Mouse (Mus musculus) monocyte, adult 2 months (primary cell): Measurements from ENCODE around the gene Trim10.
"Not testable (repeated sequence)": the region's sequence is repeated elsewhere in the genome, so short reads cannot be mapped to it uniquely, and the experiment has no call there.

Source experiments
- DNase-seq, 2 experiments: peaks; one replicate each; pipeline ENCODE4 v3.0.0; 2022; ENCODE audit warnings: low spot score in 2 of 2, low read depth in 1 of 2

Trim10 gene

DNA sequence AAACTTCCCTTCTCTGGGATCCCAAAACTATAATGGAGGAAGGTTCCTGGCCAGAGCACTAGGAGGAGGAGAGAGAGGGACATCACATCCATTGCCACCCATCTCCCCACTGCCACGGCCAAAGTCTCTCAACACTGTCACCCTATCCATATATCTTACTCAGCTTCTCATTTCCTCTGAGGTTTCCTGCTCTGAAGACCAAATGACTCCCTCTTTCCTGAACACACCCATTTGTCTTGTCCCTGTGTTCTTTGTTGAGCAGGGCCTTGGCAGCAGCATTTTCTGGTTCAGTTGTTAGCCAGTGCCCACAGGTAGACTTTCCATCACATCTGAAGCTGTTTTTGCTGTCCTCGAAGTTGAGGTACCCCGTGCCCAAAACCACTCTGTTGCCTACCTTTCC is 11.2 kb upstream of the Trim10 start:
- DNase-seq = no peak

DNA sequence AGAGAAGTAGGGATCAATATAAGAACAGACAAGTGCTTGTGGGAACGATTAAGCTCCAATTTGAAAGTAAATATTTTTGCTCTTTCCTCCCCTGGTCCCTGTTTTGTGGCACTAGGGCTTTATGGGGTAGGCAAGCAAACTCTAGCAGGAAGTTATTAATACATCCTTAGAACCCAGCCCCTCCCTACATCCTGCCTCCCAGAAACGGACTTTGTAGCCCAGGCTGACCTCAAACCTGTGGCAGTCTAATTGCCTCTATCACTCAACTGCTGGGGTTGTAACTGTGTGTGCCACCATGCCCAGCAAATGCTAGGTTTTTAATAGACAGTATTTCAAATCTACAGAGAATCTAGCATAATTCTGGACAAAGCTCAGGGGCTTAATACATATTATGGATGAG is 7.7 kb upstream of the Trim10 start:
- no peak for DNase-seq

DNA sequence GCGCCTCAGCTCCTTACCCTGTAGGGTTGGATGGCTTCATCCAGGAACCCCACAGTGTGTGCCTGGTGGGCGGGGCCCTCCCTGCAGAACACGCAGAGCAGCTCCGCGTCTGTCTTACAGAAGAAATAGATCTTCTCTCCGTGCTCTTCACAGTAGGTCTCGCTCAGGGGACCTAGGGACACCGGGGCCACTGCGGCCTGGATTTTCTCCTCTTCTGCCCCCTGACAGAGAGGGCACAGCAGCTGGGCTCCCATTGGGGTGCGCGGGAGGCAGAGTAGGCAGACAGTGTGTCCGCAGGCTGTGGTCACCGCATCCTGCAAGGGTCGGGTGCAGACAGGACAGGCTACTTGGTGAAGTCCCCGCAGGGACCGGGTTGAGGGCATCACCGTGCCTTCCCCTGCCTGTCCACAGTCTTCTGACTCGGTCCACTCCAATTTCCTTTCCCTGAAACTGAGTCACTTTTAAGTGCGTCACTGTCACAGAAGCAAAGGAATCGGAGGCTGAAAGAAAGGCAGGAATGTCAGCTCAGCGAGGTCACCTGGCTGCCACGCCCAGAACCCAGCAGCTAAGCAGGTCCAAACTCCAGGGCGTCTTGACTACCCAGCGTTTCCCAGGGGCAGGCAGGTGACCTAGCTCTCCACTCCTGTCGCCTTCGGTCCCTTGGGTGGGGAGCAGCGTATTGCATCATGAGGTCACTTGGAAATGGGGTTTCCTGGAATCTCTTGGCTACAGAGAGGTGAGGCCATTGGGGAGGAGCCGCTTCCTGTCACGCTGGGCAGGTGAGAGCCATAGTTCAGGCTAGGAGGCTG is 2.5 kb upstream of the Trim10 start, which contains the start of gene Trim15:
Gene Trim15 (minus strand): TSS at position 492 of the 809 bp plus-strand sequence.
- no peak for DNase-seq

DNA sequence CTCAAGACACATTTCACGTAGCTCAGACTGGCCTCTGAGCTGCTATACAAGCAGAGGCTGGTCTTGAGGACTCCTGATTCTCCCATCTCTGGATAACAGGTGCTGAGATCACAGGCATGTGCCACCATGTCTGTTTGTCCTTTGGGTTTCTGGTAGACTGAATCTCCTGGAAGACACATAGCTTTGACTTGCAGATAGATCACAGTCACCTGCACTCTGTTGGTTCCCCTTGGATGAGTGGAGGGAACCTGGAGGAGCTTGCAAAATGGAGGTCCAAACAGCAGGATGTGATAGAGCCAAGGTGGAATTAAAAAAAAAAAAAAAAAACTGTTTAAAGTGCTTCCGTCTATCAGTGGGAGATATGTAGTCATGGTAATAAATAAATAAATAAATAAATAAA is 538 bp upstream of the Trim10 start:
- no peak for DNase-seq

DNA sequence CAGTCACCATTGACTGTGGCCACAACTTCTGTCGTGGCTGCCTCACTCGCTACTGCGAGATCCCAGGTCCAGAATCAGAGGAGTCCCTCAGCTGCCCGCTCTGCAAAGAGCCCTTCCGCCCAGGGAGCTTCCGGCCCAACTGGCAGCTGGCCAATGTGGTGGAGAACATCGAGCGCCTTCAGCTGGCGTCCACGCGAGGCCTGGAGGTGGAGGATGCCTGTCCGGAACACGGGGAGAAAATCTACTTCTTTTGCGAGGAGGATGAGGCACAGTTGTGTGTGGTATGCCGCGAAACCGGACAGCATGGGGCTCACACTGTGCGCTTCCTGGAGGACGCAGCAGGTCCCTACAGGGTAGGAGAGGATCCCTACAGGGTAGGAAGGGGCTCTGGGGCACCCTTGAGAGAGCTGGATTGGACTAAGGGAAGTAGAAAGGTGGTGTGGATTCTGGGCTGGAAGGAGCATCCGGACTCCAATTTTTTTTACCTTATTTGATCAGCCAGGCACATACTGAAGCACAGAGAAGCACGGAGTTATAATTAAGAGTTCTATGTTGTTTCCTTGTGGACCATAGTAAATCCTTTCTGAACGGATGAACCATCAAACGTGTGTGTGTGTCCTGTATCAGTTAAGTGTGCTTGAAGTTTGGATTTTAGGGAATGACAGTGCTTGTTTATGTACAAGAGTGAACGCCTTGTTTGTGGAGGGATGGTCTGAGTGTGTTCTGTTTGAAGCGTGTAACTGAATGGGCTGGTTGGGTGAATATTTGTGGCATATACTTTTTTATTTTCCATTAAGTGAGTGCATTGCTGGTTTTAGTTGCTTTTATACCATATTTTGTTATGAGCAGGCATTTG is 809 bp downstream of the Trim10 start:
- no peak for DNase-seq

DNA sequence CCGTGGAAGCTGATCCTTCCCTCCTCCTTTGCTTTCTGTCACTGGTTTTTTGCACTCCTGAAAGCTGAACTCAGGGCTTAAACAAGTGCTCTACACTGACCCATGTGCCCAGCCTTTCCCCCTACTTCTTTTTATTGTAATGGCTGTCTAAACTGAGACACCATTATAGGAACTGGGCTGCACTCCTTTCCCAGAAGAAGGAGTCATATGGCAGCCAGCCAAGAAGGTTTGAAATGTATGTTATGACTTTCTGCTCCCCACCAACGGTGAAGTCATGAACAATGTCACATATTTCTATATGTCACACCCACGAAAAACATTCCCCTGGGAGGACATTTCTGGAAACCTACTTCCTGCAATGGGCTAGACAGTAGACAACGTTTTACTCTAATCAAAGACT is 5.3 kb downstream of the Trim10 start:
- no peak for DNase-seq

DNA sequence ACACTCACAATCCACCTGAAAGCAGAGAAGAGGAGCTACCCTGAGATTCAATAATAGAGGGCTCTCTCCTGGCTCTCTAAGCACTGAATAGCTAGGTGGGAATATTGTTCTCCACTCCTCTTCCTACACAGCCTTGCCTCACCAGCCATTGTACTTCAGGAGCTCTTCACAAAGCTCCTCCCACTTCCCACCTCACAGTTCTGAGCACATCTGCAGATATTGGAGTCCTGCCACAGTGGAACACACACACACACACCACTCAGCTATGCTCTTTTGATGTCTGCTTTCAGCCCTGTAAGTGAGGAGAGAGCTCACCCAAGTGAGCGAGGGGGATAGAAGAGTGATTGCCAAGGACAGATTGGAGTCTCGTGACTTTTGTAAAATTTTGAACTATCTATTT is 14.0 kb downstream of the Trim10 start:
- DNase-seq = no peak

DNA sequence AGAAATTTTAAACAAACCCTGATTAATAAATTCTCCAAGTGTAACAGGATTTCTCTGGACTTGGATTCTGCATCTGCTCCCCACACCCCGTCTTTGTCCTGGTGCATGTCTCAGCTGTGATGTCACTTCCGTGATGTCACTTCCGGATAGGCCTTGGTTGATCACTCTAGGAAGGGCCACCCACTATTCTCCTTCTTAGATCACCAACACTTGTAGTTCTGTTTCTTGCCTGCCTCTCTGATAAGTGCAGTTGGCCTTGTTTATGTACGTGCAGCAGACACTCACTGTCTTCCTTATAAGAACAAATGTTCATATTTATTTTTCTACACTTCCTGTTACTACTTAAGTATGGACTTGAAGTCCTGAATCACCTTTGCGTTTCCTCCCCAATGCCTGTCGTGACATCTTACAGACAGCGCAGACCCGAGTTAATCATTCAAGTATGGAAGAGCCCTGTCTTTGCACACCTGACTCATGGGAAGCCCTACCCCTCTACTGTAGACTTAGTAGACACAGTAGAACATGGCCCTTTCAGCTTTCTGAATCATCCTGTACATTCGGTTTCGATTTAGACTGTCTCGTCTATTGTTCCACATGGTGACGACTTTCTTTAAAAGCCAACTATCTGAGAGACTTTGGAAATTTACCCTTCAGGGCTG is 15.9 kb downstream of the Trim10 start:
- DNase-seq = no peak

DNA sequence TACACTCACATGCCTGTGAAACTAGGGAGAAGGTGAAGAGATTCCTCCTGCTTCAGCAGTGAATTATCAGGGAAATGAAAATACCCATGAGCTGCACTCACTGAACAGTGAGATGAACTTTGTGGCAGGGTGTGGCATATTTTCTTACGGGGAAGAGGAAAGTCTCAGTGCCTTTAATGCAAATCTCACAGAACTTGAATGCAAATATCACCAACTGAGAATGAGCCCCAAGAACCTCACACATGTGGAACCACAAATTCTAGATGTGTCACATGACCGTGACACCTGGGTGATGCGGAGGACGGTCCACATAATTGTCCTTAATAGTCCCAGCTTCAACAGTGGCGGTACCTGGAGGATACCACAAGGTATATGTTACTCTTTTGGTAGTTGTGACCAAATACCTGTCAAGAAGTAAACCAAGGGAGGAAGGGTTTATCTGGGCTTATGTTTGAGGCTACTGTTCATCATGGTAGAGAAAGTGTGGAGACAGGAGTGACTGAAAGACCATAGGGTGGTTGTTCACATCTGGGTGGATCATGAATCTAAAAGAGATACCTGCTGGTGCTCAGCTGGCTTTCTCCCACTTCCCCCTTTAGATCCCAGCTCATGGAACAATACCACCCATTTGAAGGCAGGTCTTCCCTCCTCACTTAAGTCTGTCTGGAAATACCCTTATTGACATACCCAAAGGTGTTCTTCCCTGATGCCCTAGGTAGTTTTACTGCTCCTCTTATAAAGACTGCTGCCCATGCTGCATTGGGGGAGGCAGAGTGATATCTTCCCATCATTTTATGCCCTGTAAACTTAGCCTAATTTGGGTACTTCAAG is 20.9 kb downstream of the Trim10 start, which contains the start of gene Trim40:
Gene Trim40 (minus strand): TSS at position 51 of the 831 bp plus-strand sequence.
- DNase-seq = no peak

DNA sequence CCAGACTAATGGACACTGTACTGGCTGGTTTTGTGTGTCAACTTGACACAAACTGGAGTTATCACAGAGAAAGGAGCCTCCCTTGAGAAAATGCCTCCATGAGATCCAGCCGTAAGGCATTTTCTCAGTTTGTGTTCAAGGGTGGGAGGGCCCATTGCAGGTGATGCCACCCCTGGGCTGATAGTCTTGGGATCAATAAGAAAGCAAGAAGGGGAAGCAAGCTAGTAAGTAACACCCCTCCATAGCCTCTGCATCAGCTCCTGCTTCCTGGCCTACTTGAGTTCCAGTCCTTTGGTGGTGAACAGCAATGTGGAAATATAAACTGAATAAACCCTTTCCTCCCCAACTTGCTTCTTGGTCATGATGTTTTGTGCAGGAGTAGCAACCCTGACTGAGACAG is 22.1 kb downstream of the Trim10 start:
- DNase-seq = not testable (repeated sequence)

DNA sequence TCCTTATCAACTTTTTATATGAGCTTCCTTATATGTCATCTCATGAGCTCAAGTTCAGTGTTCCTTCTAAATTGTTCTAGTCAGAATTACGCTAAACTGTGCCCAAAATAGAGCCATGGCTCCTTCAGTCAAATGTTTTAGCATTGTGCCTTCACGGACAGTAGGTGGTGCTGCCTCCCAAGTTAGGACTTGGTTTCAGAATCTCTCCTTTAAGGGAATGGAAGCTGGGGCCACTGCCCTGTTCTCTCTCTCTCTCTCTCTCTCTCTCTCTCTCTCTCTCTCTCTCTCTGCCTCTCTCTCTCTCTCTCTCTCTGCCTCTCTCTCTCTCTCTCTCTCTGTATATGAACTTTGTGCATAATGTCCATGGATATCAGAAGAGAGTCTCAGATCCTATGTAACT is 23.0 kb downstream of the Trim10 start:
- no peak for DNase-seq

DNA sequence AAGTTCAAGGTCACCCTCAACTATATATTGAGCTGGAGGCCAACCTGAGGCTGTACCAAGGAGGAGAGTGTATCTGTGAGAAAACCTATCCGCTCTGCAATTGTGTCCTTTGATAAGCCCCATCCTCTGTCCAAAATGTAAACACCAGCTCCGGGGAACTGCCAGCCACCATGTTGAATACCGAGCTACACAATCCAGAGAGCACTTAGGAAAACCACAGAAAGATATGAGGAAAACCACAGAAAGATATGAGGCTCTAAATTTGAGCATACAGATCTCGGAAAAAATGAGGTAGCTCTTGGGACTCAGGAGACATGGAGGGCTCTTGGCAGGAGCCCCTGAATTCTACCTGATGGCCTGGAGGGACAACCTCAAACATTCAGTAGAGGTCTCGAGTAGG is 24.0 kb downstream of the Trim10 start:
- no peak for DNase-seq

DNA sequence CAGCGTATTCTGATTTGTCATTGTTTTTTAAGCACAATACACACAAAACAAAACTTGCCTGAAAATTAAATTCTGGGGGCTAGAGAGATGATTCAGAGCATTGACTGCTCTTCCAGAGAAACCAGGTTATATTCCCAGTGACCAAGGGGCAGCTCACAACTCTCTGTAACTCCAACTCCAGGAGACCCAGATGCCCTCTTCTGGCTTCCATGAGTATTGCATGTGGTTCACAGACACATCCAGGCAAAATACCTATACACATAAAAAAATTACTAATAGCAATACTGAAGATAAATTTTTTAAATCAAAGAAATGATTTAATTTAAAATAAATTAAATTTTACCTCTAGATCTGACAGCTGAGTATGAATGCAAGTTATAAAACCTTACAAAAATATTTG is 27.2 kb downstream of the Trim10 start:
- no peak for DNase-seq

DNA sequence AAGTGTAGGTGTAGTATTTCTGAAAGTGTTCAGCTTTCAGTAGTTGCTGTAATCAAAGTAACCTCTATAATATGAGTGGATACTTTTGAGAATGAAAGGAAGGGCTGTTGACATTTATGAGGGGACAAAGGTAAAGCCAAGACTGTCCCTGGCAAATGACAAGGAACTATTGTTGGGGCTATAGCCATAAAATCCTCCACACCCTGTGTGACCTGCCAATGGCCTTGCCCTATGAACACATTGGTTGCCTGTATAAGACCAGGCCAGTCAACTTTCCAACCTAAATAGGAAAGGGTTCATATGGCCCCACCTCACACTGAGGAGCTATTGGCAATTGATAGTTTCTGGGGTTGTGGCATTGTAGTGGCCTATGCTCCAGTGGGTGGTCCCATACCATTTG is 27.7 kb downstream of the Trim10 start:
- DNase-seq = no peak

DNA sequence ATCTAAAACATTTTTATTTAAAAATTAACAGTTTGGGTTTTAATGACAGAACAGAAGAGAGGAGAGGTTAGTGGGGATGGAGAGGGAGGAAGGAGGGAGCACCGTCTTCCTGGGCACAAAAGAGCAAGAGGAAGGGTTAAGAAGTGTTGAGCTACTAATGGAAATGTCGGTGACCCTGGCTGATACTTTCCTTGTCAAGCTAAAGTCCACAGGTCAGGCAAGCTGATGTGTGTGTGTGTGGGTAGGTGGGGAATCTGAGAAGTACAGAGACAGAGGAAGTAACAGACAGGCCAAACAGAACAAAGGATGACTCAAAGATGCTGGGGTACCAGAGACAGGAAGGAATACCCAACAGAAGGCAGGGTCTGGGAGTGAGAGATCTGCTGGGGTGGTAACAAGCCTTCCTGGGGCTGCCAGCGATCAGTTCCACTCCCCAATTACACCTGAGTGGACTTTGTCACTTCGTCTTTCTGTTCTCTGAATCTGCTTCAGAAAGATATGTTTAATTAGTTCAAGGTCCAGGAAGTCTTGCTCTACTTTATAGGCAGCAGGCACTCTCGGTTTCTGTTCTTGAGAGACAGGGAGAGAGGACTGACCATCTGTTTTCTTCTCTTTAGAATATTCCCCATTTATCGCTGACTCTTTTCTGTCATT is 28.3 kb downstream of the Trim10 start, which contains the start of gene Trim31:
Gene Trim31 (plus strand): TSS at position 567 of the 654 bp plus-strand sequence.
- DNase-seq = no peak

DNA sequence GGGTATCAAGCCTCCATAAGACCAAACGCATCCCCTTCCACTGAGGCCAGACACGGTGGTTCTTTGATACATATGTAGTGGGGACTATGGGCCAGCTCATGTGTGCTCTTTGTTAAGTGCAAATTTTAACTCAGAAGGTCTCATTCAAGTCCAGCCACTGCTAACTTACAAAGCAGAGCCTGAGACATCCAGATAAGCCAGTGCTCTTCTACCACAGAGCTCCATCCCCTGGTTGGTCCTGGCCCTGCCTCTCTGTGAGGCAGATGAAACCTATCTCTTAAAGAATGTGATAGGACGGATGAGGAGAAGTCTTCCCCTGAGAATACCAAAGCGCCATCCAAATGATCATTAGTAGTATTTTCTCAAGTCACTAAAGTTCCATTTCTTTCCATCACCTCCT is 30.0 kb downstream of the Trim10 start:
- no peak for DNase-seq

DNA sequence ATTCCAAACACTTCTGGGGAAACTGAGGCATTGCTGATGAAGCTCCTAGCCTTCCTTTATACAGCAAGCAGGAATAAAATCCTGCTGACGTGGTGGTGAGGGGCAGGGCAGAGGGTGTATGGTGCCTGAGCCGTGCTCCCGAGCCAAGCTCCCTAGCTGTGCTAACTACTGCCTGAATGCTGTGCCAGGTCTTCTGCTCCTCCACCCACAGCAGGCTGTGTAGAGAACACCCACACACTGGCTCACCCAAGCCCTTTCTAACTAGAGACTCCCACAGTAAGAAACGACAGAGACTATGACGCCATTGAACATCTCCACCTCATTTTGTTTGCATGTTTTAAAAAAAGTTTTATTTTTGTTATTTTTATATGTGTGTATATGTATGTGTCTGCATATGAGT is 30.6 kb downstream of the Trim10 start:
- DNase-seq = no peak

DNA sequence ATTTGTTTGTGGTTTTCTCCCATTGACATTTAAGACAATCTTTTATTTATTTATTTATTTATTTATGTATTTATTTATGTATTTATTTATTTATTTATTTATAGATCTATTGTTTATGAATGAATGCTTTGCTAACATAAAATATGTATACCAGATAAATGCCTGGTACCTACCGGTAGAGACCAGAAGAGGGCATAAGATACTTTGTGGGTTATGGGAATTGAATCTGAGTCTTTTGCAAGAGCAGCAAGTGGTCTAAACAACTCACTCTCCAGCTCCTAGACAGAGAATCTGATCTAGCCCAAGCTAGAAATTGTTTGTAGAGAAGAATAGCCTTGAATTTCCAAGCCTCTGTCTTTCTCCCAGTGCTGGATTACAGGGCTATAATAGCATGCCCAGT is 31.3 kb downstream of the Trim10 start:
- DNase-seq = no peak

DNA sequence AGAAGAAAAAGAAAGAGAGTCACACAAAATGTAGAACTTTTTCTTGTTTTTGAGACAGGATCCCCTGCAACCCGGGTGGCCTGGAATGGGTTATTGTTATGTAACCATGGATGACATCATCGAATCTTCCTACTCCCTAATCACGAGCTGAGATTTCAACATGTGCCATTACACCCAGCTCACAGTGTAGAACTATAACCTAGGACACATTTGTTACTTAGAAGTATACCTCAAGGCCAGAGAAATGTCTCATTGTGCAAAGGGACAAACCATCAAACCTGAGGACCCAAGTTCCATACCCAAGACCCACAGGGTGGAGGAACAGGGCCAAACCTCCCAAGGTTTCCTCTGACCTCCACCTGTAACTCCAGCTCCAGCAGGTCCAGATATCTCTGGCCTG is 34.3 kb downstream of the Trim10 start:
- DNase-seq = no peak

DNA sequence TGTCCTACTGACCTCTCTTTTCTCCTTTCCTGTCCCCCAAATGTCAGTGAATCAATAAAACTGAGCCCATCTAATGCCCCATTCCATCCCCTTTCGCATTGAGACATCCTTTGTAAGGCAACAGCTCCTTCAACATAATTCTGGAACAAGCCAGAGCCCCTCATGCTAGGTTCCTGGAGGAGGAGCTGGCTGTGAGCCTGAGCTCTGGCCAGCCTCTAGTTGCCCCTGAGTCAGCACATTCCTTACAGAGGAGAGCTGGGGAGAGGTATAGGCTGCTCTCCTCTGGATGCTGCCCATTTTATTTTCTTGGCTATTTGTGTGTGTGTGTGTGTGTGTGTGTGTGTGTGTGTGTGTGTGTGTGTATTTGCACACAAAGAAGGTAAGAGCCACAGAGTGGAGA is 38.9 kb downstream of the Trim10 start:
- DNase-seq = no peak
